Mouse (Mus musculus) fat pad, adult 2 months (tissue): ENCODE results near the gene Sec22c.

ENCODE experiments used
- DNase-seq: peaks from one replicate; pipeline ENCODE4 v3.0.0-alpha.2; 2011; ENCODE audit warnings: low read depth, low spot score; ENCODE audit errors: extremely low read depth

Gene Sec22c

GRCm38 (mm10) chr9:121657143-121657542 lies 48.1 kb downstream of the Sec22c start:
- DNase-seq = no peak

- DNase-seq = no peak
Observed at GRCm38 (mm10) chr9:121656322-121656721, 49.0 kb downstream of the Sec22c start.

- peak; percentile 81 for DNase-seq
Observed at GRCm38 (mm10) chr9:121653668-121654067, 51.6 kb downstream of the Sec22c start.

GRCm38 (mm10) chr9:121647026-121647425 lies 58.3 kb downstream of the Sec22c start:
- peak; percentile 81 for DNase-seq

GRCm38 (mm10) chr9:121644855-121645254 lies 60.4 kb downstream of the Sec22c start:
- no peak for DNase-seq

GRCm38 (mm10) chr9:121642401-121643181 lies 62.7 kb downstream of the Sec22c start, which contains the start of gene Vipr1:
Gene Vipr1 (plus strand): TSS chr9:121642716.
- DNase-seq = no peak

GRCm38 (mm10) chr9:121642001-121642400 lies 63.3 kb downstream of the Sec22c start, which contains the start of gene Lyzl4:
Gene Lyzl4 (minus strand): TSS chr9:121642096.
- DNase-seq = no peak

GRCm38 (mm10) chr9:121641235-121641915 lies 63.9 kb downstream of the Sec22c start:
- no peak for DNase-seq

GRCm38 (mm10) chr9:121639790-121640189 lies 65.5 kb downstream of the Sec22c start:
- DNase-seq = no peak

GRCm38 (mm10) chr9:121635835-121636576 lies 69.3 kb downstream of the Sec22c start:
- DNase-seq = no peak

GRCm38 (mm10) chr9:121633306-121633705 lies 72.0 kb downstream of the Sec22c start:
- no peak for DNase-seq

- no peak for DNase-seq
Observed at GRCm38 (mm10) chr9:121632891-121633290, 72.4 kb downstream of the Sec22c start.

GRCm38 (mm10) chr9:121631946-121632345 lies 73.3 kb downstream of the Sec22c start:
- DNase-seq = no peak

GRCm38 (mm10) chr9:121630627-121631026 lies 74.7 kb downstream of the Sec22c start:
- no peak for DNase-seq
